Mouse (Mus musculus): ENCODE measurements at regions not wholly inside any gene's neighbourhood (a gene's known extent, or its start where the extent isn't known, plus 50 kb on each side); places are given as distances from the start of the nearest gene placed in this dataset.

- H3K36me3 ChIP-seq (ENCODE audit: control insufficient read depth, insufficient read depth, low read length), result no peaks in the 10 kb centered on the region
- no peak overlapping the region for H3K4me3 ChIP-seq (ENCODE audit: low read depth, low read length)
- H3K4me1 ChIP-seq (replicated peaks; ENCODE audit: control insufficient read depth, insufficient read depth, low read length), result no peaks in the 10 kb centered on the region
- ATAC-seq (replicated peaks; ENCODE audit: low FRiP score), result no peak
- H3K27me3 ChIP-seq (ENCODE audit: control insufficient read depth, insufficient read depth, low read length), result no peaks in the 10 kb centered on the region
- no peak overlapping the region for H3K27ac ChIP-seq (ENCODE audit: low read depth, low read length)
- DNase-seq (ENCODE audit: low spot score), result no peak
- H3K9me3 ChIP-seq (ENCODE audit: control insufficient read depth, low read length), result no peaks in the 10 kb centered on the region
- no peak overlapping the region for H3K4me2 ChIP-seq (ENCODE audit: low read depth, low read length, severe bottlenecking)
- no peak overlapping the region for H3K9ac ChIP-seq (ENCODE audit: low read length)
These were observed 266.5 kb downstream of the Lyplal1 start for GRCm38 (mm10) chr1:185850590-185850989.

- no peak overlapping the region for H3K4me2 ChIP-seq (ENCODE audit: low read depth, low read length, severe bottlenecking)
- H3K9ac ChIP-seq (ENCODE audit: low read length), result no peak overlapping the region
- no peaks in the 10 kb centered on the region for H3K27me3 ChIP-seq (ENCODE audit: control insufficient read depth, insufficient read depth, low read length)
- H3K27ac ChIP-seq (ENCODE audit: low read depth, low read length), result no peak overlapping the region
- H3K9me3 ChIP-seq (ENCODE audit: control insufficient read depth, low read length), result no peaks in the 10 kb centered on the region
- H3K36me3 ChIP-seq (ENCODE audit: control insufficient read depth, insufficient read depth, low read length), result no peaks in the 10 kb centered on the region
- no peak for DNase-seq (ENCODE audit: low spot score)
- no peaks in the 10 kb centered on the region for H3K4me1 ChIP-seq (replicated peaks; ENCODE audit: control insufficient read depth, insufficient read depth, low read length)
- ATAC-seq (replicated peaks; ENCODE audit: low FRiP score), result no peak
- no peak overlapping the region for H3K4me3 ChIP-seq (ENCODE audit: low read depth, low read length)
- 58% methylated on average over 5 of the region's 5 CpGs for WGBS
These were observed 265.7 kb downstream of the Lyplal1 start for GRCm38 (mm10) chr1:185851262-185851893.

GRCm38 (mm10) chr1:185861692-185862091, 255.4 kb downstream of the Lyplal1 start:
- ATAC-seq (replicated peaks; ENCODE audit: low FRiP score) (no peak), DNase-seq (ENCODE audit: low spot score) (no peak)
- Histone ChIP-seq H3K4me3 (ENCODE audit: low read depth, low read length) (no peak overlapping the region), H3K4me2 (ENCODE audit: low read depth, low read length, severe bottlenecking) (no peak overlapping the region), H3K36me3 (ENCODE audit: control insufficient read depth, insufficient read depth, low read length) (no peaks in the 10 kb centered on the region), H3K27me3 (ENCODE audit: control insufficient read depth, insufficient read depth, low read length) (no peaks in the 10 kb centered on the region), H3K4me1 (replicated peaks; ENCODE audit: control insufficient read depth, insufficient read depth, low read length) (no peaks in the 10 kb centered on the region), H3K27ac (ENCODE audit: low read depth, low read length) (no peak overlapping the region), H3K9ac (ENCODE audit: low read length) (no peak overlapping the region), H3K9me3 (ENCODE audit: control insufficient read depth, low read length) (no peaks in the 10 kb centered on the region)
- WGBS, result 88% methylated on average over 4 of the region's 4 CpGs

GRCm38 (mm10) chr1:185865945-185866344, 251.2 kb downstream of the Lyplal1 start:
- WGBS, result 84% methylated on average over 11 of the region's 11 CpGs
- Histone ChIP-seq H3K27me3 (ENCODE audit: control insufficient read depth, insufficient read depth, low read length) (no peaks in the 10 kb centered on the region), H3K9ac (ENCODE audit: low read length) (no peak overlapping the region), H3K4me3 (ENCODE audit: low read depth, low read length) (no peak overlapping the region), H3K9me3 (ENCODE audit: control insufficient read depth, low read length) (no peaks in the 10 kb centered on the region), H3K4me1 (replicated peaks; ENCODE audit: control insufficient read depth, insufficient read depth, low read length) (no peaks in the 10 kb centered on the region), H3K4me2 (ENCODE audit: low read depth, low read length, severe bottlenecking) (no peak overlapping the region), H3K36me3 (ENCODE audit: control insufficient read depth, insufficient read depth, low read length) (no peaks in the 10 kb centered on the region), H3K27ac (ENCODE audit: low read depth, low read length) (no peak overlapping the region)
- ATAC-seq (replicated peaks; ENCODE audit: low FRiP score) (no peak), DNase-seq (ENCODE audit: low spot score) (no peak)

- Histone ChIP-seq H3K27me3 (ENCODE audit: control insufficient read depth, insufficient read depth, low read length) (no peaks in the 10 kb centered on the region), H3K9me3 (ENCODE audit: control insufficient read depth, low read length) (no peaks in the 10 kb centered on the region), H3K4me3 (ENCODE audit: low read depth, low read length) (no peak overlapping the region), H3K27ac (ENCODE audit: low read depth, low read length) (no peak overlapping the region), H3K4me1 (replicated peaks; ENCODE audit: control insufficient read depth, insufficient read depth, low read length) (no peaks in the 10 kb centered on the region), H3K9ac (ENCODE audit: low read length) (no peak overlapping the region), H3K4me2 (ENCODE audit: low read depth, low read length, severe bottlenecking) (no peak overlapping the region), H3K36me3 (ENCODE audit: control insufficient read depth, insufficient read depth, low read length) (no peaks in the 10 kb centered on the region)
- ATAC-seq (replicated peaks; ENCODE audit: low FRiP score), result no peak
- DNase-seq (ENCODE audit: low spot score), result no peak
- 94% methylated on average over 6 of the region's 6 CpGs for WGBS
These were observed 250.5 kb downstream of the Lyplal1 start for GRCm38 (mm10) chr1:185866612-185867011.

GRCm38 (mm10) chr1:185867018-185867417, 250.1 kb downstream of the Lyplal1 start:
- Histone ChIP-seq H3K9ac (ENCODE audit: low read length) (no peak overlapping the region), H3K4me3 (ENCODE audit: low read depth, low read length) (no peak overlapping the region), H3K27ac (ENCODE audit: low read depth, low read length) (no peak overlapping the region), H3K36me3 (ENCODE audit: control insufficient read depth, insufficient read depth, low read length) (no peaks in the 10 kb centered on the region), H3K4me2 (ENCODE audit: low read depth, low read length, severe bottlenecking) (no peak overlapping the region), H3K27me3 (ENCODE audit: control insufficient read depth, insufficient read depth, low read length) (no peaks in the 10 kb centered on the region), H3K9me3 (ENCODE audit: control insufficient read depth, low read length) (no peaks in the 10 kb centered on the region), H3K4me1 (replicated peaks; ENCODE audit: control insufficient read depth, insufficient read depth, low read length) (no peaks in the 10 kb centered on the region)
- ATAC-seq (replicated peaks; ENCODE audit: low FRiP score) (no peak), DNase-seq (ENCODE audit: low spot score) (no peak)
- WGBS, result 87% methylated on average over 4 of the region's 4 CpGs

GRCm38 (mm10) chr1:185868721-185869120, 248.4 kb downstream of the Lyplal1 start:
- H3K27ac ChIP-seq (ENCODE audit: low read depth, low read length), result no peak overlapping the region
- H3K27me3 ChIP-seq (ENCODE audit: control insufficient read depth, insufficient read depth, low read length), result no peaks in the 10 kb centered on the region
- no peaks in the 10 kb centered on the region for H3K36me3 ChIP-seq (ENCODE audit: control insufficient read depth, insufficient read depth, low read length)
- no peak for DNase-seq (ENCODE audit: low spot score)
- WGBS, result 97% methylated on average over 4 of the region's 4 CpGs
- ATAC-seq (replicated peaks; ENCODE audit: low FRiP score), result no peak
- H3K9ac ChIP-seq (ENCODE audit: low read length), result no peak overlapping the region
- H3K9me3 ChIP-seq (ENCODE audit: control insufficient read depth, low read length), result no peaks in the 10 kb centered on the region
- no peaks in the 10 kb centered on the region for H3K4me1 ChIP-seq (replicated peaks; ENCODE audit: control insufficient read depth, insufficient read depth, low read length)
- H3K4me3 ChIP-seq (ENCODE audit: low read depth, low read length), result no peak overlapping the region
- H3K4me2 ChIP-seq (ENCODE audit: low read depth, low read length, severe bottlenecking), result no peak overlapping the region

- 92% methylated on average over 1 of the region's 1 CpGs for WGBS
These were observed 230.1 kb downstream of the Lyplal1 start for GRCm38 (mm10) chr1:185887031-185887430.

GRCm38 (mm10) chr1:185891814-185892213, 225.3 kb downstream of the Lyplal1 start:
- H3K4me2 ChIP-seq (ENCODE audit: low read depth, low read length, severe bottlenecking), result no peak overlapping the region
- no peak for DNase-seq (ENCODE audit: low spot score)
- no peaks in the 10 kb centered on the region for H3K9me3 ChIP-seq (ENCODE audit: control insufficient read depth, low read length)
- no peak overlapping the region for H3K9ac ChIP-seq (ENCODE audit: low read length)
- no peak for ATAC-seq (replicated peaks; ENCODE audit: low FRiP score)
- no peaks in the 10 kb centered on the region for H3K4me1 ChIP-seq (replicated peaks; ENCODE audit: control insufficient read depth, insufficient read depth, low read length)
- H3K4me3 ChIP-seq (ENCODE audit: low read depth, low read length), result no peak overlapping the region
- WGBS, result 88% methylated on average over 4 of the region's 4 CpGs
- no peaks in the 10 kb centered on the region for H3K27me3 ChIP-seq (ENCODE audit: control insufficient read depth, insufficient read depth, low read length)
- H3K36me3 ChIP-seq (ENCODE audit: control insufficient read depth, insufficient read depth, low read length), result no peaks in the 10 kb centered on the region
- no peak overlapping the region for H3K27ac ChIP-seq (ENCODE audit: low read depth, low read length)

More at GRCm38 (mm10) chr1:185887031-185887430, 230.1 kb downstream of the Lyplal1 start:
- Histone ChIP-seq H3K4me3 (ENCODE audit: low read depth, low read length) (no peak overlapping the region), H3K4me2 (ENCODE audit: low read depth, low read length, severe bottlenecking) (no peak overlapping the region), H3K4me1 (replicated peaks; ENCODE audit: control insufficient read depth, insufficient read depth, low read length) (no peaks in the 10 kb centered on the region), H3K36me3 (ENCODE audit: control insufficient read depth, insufficient read depth, low read length) (no peaks in the 10 kb centered on the region), H3K9ac (ENCODE audit: low read length) (no peak overlapping the region), H3K27ac (ENCODE audit: low read depth, low read length) (no peak overlapping the region), H3K27me3 (ENCODE audit: control insufficient read depth, insufficient read depth, low read length) (no peaks in the 10 kb centered on the region), H3K9me3 (ENCODE audit: control insufficient read depth, low read length) (no peaks in the 10 kb centered on the region)
- no peak for ATAC-seq (replicated peaks; ENCODE audit: low FRiP score)
- DNase-seq (ENCODE audit: low spot score), result no peak

Measured in forebrain, embryonic 11.5 days (tissue).